Mouse (Mus musculus) heart, postnatal 36 days (tissue): ENCODE data around the gene Srrm3. TPM values are rescaled to one million over a fixed set of nuclear protein-coding genes. Genes with fewer than 3 reads are reported as not detected.

Experiments used
- DNase-seq, 2 experiments: peaks; one replicate each; pipeline ENCODE4 v3.0.0; 2021 to 2022
- intact Hi-C: fragments of 180-260 bp; cut with DNase I; formaldehyde crosslinking; loops from one replicate; pipeline ENCODE4 v1.15.1; 2025
- total RNA-seq, 2 experiments: library from RNA; stranded (reverse); gene quantifications; 2 replicates each; pipeline ENCODE4 v1.2.3; 2021

Gene Srrm3
- total RNA-seq, result not detected

- intact Hi-C loops, result loop anchor here (1.0 kb wide), 1 partner anchor 12 kb away; no protein-coding TSS in a partner anchor
- DNase-seq, result peak; percentile 89 to 95
These were observed at the start of gene Srrm3 for GRCm38 (mm10) chr5:135806555-135807262. Gene Srrm3 (plus strand): TSS chr5:135806890.

- no peak for DNase-seq
- intact Hi-C loops, result loop anchor here (2.0 to 5.0 kb wide), 3 partner anchors 131 to 365 kb away; partner anchors contain the start of gene Hip1
These were observed 44.8 kb upstream of the Srrm3 start for GRCm38 (mm10) chr5:135761881-135762280.

- intact Hi-C loops, result loop anchor here (1.0 to 5.0 kb wide), 4 partner anchors 133 to 366 kb away; partner anchors contain the start of gene Hip1
These were observed 43.2 kb upstream of the Srrm3 start for GRCm38 (mm10) chr5:135763526-135763925.

GRCm38 (mm10) chr5:135764971-135765370 lies 41.7 kb upstream of the Srrm3 start:
- no peak for DNase-seq
- intact Hi-C loops, result loop anchor here (5.0 kb wide), 2 partner anchors 218 to 368 kb away; partner anchors contain the start of gene Hip1

More at GRCm38 (mm10) chr5:135763526-135763925, 43.2 kb upstream of the Srrm3 start:
- DNase-seq, result peak; percentile 77 to 83

GRCm38 (mm10) chr5:135772519-135772918 lies 34.2 kb upstream of the Srrm3 start:
- intact Hi-C loops, result no loop called here
- DNase-seq, result no peak

GRCm38 (mm10) chr5:135776546-135776945 lies 30.1 kb upstream of the Srrm3 start:
- intact Hi-C loops, result loop anchor here (2.0 to 5.0 kb wide), 2 partner anchors 88 to 384 kb away; partner anchors contain the start of gene Pom121

GRCm38 (mm10) chr5:135777796-135778470 lies 28.8 kb upstream of the Srrm3 start, which contains the start of gene Styxl1:
Gene Styxl1 (minus strand): TSS chr5:135778385.
- no peak for DNase-seq
- intact Hi-C loops, result loop anchor here (1.0 to 5.0 kb wide), 3 partner anchors 89 to 386 kb away; partner anchors contain the start of gene Pom121

More at GRCm38 (mm10) chr5:135776546-135776945, 30.1 kb upstream of the Srrm3 start:
- DNase-seq, result no peak

- intact Hi-C loops, result loop anchor here (1.0 to 5.0 kb wide), 2 partner anchors 147 to 386 kb away; partner anchors contain the start of gene Pom121
- DNase-seq, result peak; percentile 98 to 99
These were observed 27.9 kb upstream of the Srrm3 start, which contains the start of gene Mdh2 for GRCm38 (mm10) chr5:135778471-135779445. Gene Mdh2 (plus strand): TSS chr5:135778480.

GRCm38 (mm10) chr5:135780331-135780730 lies 26.4 kb upstream of the Srrm3 start:
- DNase-seq, result no peak
- intact Hi-C loops, result no loop called here

- intact Hi-C loops, result no loop called here
- no peak for DNase-seq
These were observed 23.8 kb upstream of the Srrm3 start for GRCm38 (mm10) chr5:135782901-135783300.

- intact Hi-C loops, result loop anchor here (1.0 kb wide), 2 partner anchors 12 to 61 kb away; partner anchors contain the start of gene Srrm3
- DNase-seq, result peak; percentile 90 to 94
These were observed 12.5 kb upstream of the Srrm3 start for GRCm38 (mm10) chr5:135793996-135794858.

GRCm38 (mm10) chr5:135794859-135795181 lies 11.9 kb upstream of the Srrm3 start:
- intact Hi-C loops, result loop anchor here (1.0 kb wide), 2 partner anchors 11 to 60 kb away; partner anchors contain the start of gene Srrm3
- DNase-seq, result no peak

- no peak for DNase-seq
- intact Hi-C loops, result no loop called here
These were observed 6.9 kb upstream of the Srrm3 start for GRCm38 (mm10) chr5:135799746-135800145.

GRCm38 (mm10) chr5:135800927-135801326 lies 5.8 kb upstream of the Srrm3 start:
- intact Hi-C loops, result no loop called here
- DNase-seq, result no peak

GRCm38 (mm10) chr5:135802641-135803040 lies 4.0 kb upstream of the Srrm3 start:
- intact Hi-C loops, result no loop called here
- no peak for DNase-seq

GRCm38 (mm10) chr5:135803135-135803534 lies 3.6 kb upstream of the Srrm3 start:
- DNase-seq, result no peak
- intact Hi-C loops, result no loop called here

- DNase-seq, result no peak
- intact Hi-C loops, result no loop called here
These were observed 3.0 kb upstream of the Srrm3 start for GRCm38 (mm10) chr5:135803676-135804075.

GRCm38 (mm10) chr5:135804735-135805134 lies 2.0 kb upstream of the Srrm3 start:
- intact Hi-C loops, result no loop called here
- no peak for DNase-seq

- intact Hi-C loops, result no loop called here
- DNase-seq, result no peak
These were observed 560 bp downstream of the Srrm3 start for GRCm38 (mm10) chr5:135807263-135807637.
